ENCODE assay signal across 30 mouse cellular contexts in genomic region chr1:46003472-46003871, GRCm38 (mm10).
"Had no signal": no experiment of that assay in that cellular context is flagged by ENCODE, and none has a peak within 500 bp of the region (broad histone marks: within the 10 kb centered on the region; RNA-seq: fewer than 3 reads in every experiment).

No protein-coding gene starts in this region.

- ATAC-seq: liver, embryonic 12.5 days; liver, postnatal 0 days; lung, postnatal 0 days; midbrain, embryonic 13.5 days; midbrain, embryonic 15.5 days; midbrain, embryonic 16.5 days had no signal

- H3K9me3 ChIP-seq: limb, embryonic 12.5 days; limb, embryonic 13.5 days; limb, embryonic 15.5 days; liver, embryonic 12.5 days; liver, embryonic 13.5 days; liver, embryonic 15.5 days; lung, embryonic 15.5 days; midbrain, embryonic 10.5 days; midbrain, embryonic 12.5 days; midbrain, embryonic 13.5 days; midbrain, embryonic 15.5 days; neural tube, embryonic 12.5 days had no signal

- H3K4me3 ChIP-seq: limb, embryonic 12.5 days; limb, embryonic 13.5 days; limb, embryonic 15.5 days; liver, embryonic 12.5 days; liver, embryonic 13.5 days; liver, embryonic 15.5 days; lung, embryonic 15.5 days; megakaryocyte, embryonic 14.5 days; midbrain, embryonic 10.5 days; midbrain, embryonic 12.5 days; midbrain, embryonic 13.5 days; midbrain, embryonic 15.5 days; myocyte; neural tube, embryonic 12.5 days had no signal

- H3K4me2 ChIP-seq: limb, embryonic 12.5 days; limb, embryonic 13.5 days; limb, embryonic 15.5 days; liver, embryonic 11.5 days; liver, embryonic 12.5 days; liver, embryonic 13.5 days; liver, embryonic 15.5 days; lung, embryonic 14.5 days; lung, embryonic 15.5 days; midbrain, embryonic 12.5 days; midbrain, embryonic 13.5 days; midbrain, embryonic 15.5 days; neural tube, embryonic 12.5 days had no signal

- H3K4me1 ChIP-seq: limb, embryonic 12.5 days; limb, embryonic 13.5 days; limb, embryonic 15.5 days; liver, embryonic 12.5 days; liver, embryonic 13.5 days; liver, embryonic 15.5 days; lung, embryonic 15.5 days; midbrain, embryonic 10.5 days; midbrain, embryonic 12.5 days; midbrain, embryonic 13.5 days; midbrain, embryonic 15.5 days; neural tube, embryonic 12.5 days had no signal

- DNase-seq: left cerebral cortex, postnatal 4 days; liver; liver, embryonic 13.5 days; liver, postnatal 0 days; lung, adult 18-20 months; lung, adult 2 months; lung, embryonic 14.5 days; lung, postnatal 10 days; lung, postnatal 14 days; lung, postnatal 36 days; lung, postnatal 4 days; midbrain, embryonic 14.5 days had no signal

- H3K9ac ChIP-seq: limb, embryonic 12.5 days; limb, embryonic 13.5 days; limb, embryonic 15.5 days; liver, embryonic 12.5 days; liver, embryonic 13.5 days; liver, embryonic 14.5 days; liver, embryonic 15.5 days; liver, postnatal 0 days; lung, embryonic 14.5 days; lung, embryonic 15.5 days; midbrain, embryonic 12.5 days; midbrain, embryonic 13.5 days; midbrain, embryonic 15.5 days; neural tube, embryonic 12.5 days had no signal

- H3K36me3 ChIP-seq: limb, embryonic 12.5 days; limb, embryonic 13.5 days; limb, embryonic 15.5 days; liver, embryonic 12.5 days; liver, embryonic 13.5 days; liver, embryonic 15.5 days; lung, embryonic 15.5 days; midbrain, embryonic 10.5 days; midbrain, embryonic 12.5 days; midbrain, embryonic 13.5 days; midbrain, embryonic 15.5 days; neural tube, embryonic 12.5 days had no signal

- H3K27me3 ChIP-seq: limb, embryonic 12.5 days; limb, embryonic 13.5 days; limb, embryonic 15.5 days; liver, embryonic 12.5 days; liver, embryonic 13.5 days; liver, embryonic 15.5 days; lung, embryonic 15.5 days; midbrain, embryonic 12.5 days; midbrain, embryonic 13.5 days; midbrain, embryonic 15.5 days; neural tube, embryonic 12.5 days had no signal

- H3K27ac ChIP-seq: limb, embryonic 12.5 days; limb, embryonic 13.5 days; limb, embryonic 15.5 days; liver, embryonic 12.5 days; liver, embryonic 13.5 days; liver, embryonic 14.5 days; liver, embryonic 15.5 days; lung, embryonic 15.5 days; macrophage; midbrain, embryonic 10.5 days; midbrain, embryonic 12.5 days; midbrain, embryonic 13.5 days; midbrain, embryonic 15.5 days; neural tube, embryonic 12.5 days had no signal
